Mouse (Mus musculus) limb, embryonic 11.5 days (tissue): ENCODE results near the gene St3gal6. TPM values are rescaled to one million over a fixed set of nuclear protein-coding genes. Genes with fewer than 3 reads are reported as not detected.

ENCODE experiments used
- ATAC-seq: fragments of 200-750 bp; cut with Nextera tagmentation; 2 replicates; pipeline ENCODE4 v1.8.0; 2017; ENCODE audit warnings: low read depth; ENCODE audit not compliant: insufficient number of reproducible peaks, low FRiP score, low TSS enrichment
- DNase-seq: peaks from one replicate; pipeline ENCODE4 v3.0.0-alpha.2; 2015; ENCODE audit warnings: low spot score
- H3K27ac ChIP-seq: fragments of 300-500 bp; sonication (generic); replicated peaks from 2 replicates; pipeline ENCODE4 v1.5.1; 2014; ENCODE audit warnings: low read depth, mild to moderate bottlenecking, low read length
- H3K27me3 ChIP-seq: fragments of 300-500 bp; sonication (generic); 2 replicates; pipeline ENCODE4 v1.6.1; 2014; ENCODE audit warnings: mild to moderate bottlenecking, low read length, mixed read lengths; ENCODE audit not compliant: control insufficient read depth, insufficient read depth
- H3K36me3 ChIP-seq: fragments of 300-500 bp; sonication (generic); 2 replicates; pipeline ENCODE4 v1.6.1; 2014; ENCODE audit warnings: mild to moderate bottlenecking, low read length, moderate library complexity, mixed read lengths; ENCODE audit not compliant: control insufficient read depth, insufficient read depth
- H3K4me1 ChIP-seq: fragments of 300-500 bp; sonication (generic); 2 replicates; pipeline ENCODE4 v1.6.1; 2014; ENCODE audit warnings: low read length, mixed read lengths; ENCODE audit not compliant: control insufficient read depth, insufficient read depth
- H3K4me2 ChIP-seq: fragments of 300-500 bp; sonication (generic); 2 replicates; pipeline ENCODE4 v1.6.1; 2014; ENCODE audit warnings: low read depth, mild to moderate bottlenecking, moderate library complexity; ENCODE audit not compliant: severe bottlenecking
- H3K4me3 ChIP-seq: fragments of 300-500 bp; sonication (generic); 2 replicates; pipeline ENCODE4 v1.5.1; 2014; ENCODE audit warnings: low read depth, low read length
- H3K9ac ChIP-seq: fragments of 300-500 bp; sonication (generic); 2 replicates; pipeline ENCODE4 v1.6.1; 2014; ENCODE audit warnings: mild to moderate bottlenecking, low read length
- H3K9me3 ChIP-seq: fragments of 300-500 bp; sonication (generic); 2 replicates; pipeline ENCODE4 v1.6.1; 2016; ENCODE audit warnings: low read length; ENCODE audit not compliant: control insufficient read depth
- WGBS: fragments of 180-500 bp; shearing (Covaris S2); extraction: QIAGEN DNeasy Blood & Tissue Kit; methylation state at CpG from one replicate; pipeline ENCODE4 v1.1.7; 2014; 5-methylcytosine and 5-hydroxymethylcytosine counted together
- polyA plus RNA-seq: library from polyadenylated mRNA; unstranded; fragments of >200 nt; fragmentation: Nextera tagmentation; extraction: Ambion mirVana; gene quantifications from 2 replicates; pipeline ENCODE4 v1.2.1, GENCODE M21; 2014

Gene St3gal6
- polyA plus RNA-seq: 9.7 and 14.0 TPM in 2 replicates

DNA sequence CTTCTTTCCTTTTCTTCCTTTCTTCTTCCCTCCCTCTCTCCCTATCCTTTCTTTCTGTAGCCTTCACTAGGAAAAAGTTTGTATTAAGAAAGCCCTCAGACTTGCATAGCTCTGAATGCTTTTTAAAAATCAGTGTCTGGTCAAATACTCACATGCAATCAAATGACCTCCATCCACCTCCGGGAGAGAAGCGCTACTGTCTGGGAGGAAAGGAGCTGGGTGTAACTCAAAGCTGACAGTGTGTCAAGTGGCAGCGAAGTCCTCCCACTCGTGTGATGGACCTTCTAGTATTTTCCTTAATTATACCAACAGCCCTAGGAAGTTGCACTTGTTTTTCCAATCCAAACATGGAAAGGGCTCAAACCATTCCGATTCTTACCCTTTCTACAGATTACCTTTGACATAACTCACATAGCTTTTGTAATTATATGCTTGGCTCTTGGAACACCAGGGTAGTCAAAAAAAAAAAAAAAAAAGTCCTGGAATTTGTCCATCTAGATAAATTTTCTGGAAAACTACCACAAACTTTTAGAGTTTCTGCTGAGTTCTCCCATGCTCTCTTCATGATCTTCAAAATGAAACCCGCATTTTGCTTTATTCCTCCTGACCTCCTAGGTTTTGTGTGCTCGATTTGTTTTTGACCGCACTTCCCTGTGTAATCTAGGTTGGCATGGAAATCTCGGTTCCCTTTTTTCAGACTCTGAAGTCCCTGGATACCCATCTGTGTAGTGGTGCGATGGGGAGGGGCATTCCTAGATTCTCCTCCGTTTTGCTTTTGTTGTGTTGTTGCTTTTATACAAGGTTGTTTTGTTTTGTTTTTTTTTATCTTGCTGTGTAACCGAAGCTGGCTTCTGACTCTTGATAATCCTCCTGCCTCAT lies at the start of gene St3gal6:
Gene St3gal6 (minus strand): TSS at position 272 of the 879 bp plus-strand sequence.
- H3K4me1 ChIP-seq: no peaks in the 10 kb centered on the region
- H3K27me3 ChIP-seq: no peaks in the 10 kb centered on the region
- peak within 1 kb of the TSS; percentile 62 for H3K27ac ChIP-seq
- H3K9ac ChIP-seq: peak within 1 kb of the TSS; percentile 76
- peaks cover 2% of the 10 kb centered on the region; the same call in 1 of the 2 replicates for H3K9me3 ChIP-seq
- 83% methylated on average over 12 of the region's 12 CpGs for WGBS
- no peak for ATAC-seq
- no peaks in the 10 kb centered on the region for H3K36me3 ChIP-seq
- no peak for DNase-seq
- peak within 1 kb of the TSS; percentile 75 for H3K4me3 ChIP-seq
- H3K4me2 ChIP-seq: peak within 1 kb of the TSS; percentile 83

- ATAC-seq (no peak), DNase-seq (no peak)
- Histone ChIP-seq H3K4me3 (no peak overlapping the region), H3K27me3 (no peaks in the 10 kb centered on the region), H3K4me2 (no peak overlapping the region), H3K9me3 (no peaks in the 10 kb centered on the region), H3K27ac (no peak overlapping the region), H3K36me3 (no peaks in the 10 kb centered on the region), H3K4me1 (no peaks in the 10 kb centered on the region), H3K9ac (no peak overlapping the region)
Observed at GRCm38 (mm10) chr16:58570694-58571264, 46.7 kb upstream of the St3gal6 start.

DNA sequence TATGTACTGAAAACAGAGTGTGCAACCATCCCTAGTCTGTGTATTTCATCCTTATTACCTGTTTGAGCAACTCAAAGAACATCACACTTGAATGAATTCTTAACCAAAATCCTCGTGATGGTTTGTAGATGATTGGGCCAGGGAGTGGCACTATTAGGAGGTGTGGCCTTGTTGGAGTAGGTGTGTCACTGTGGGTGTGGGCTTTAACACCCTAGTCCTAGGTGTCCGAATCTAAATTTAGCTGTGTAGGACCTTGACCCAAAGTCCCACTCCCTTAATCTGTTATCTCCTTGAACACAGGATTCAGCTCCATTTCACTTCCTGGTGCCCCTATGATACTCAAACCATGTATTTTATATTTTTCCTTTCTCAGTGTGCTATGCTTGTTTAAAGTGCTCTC lies 37.2 kb upstream of the St3gal6 start:
- H3K27ac ChIP-seq: no peak overlapping the region
- ATAC-seq (no peak), DNase-seq (no peak)
- no peak overlapping the region for H3K4me2 ChIP-seq
- no peaks in the 10 kb centered on the region for H3K36me3 ChIP-seq
- H3K4me3 ChIP-seq: no peak overlapping the region
- no peaks in the 10 kb centered on the region for H3K9me3 ChIP-seq
- H3K4me1 ChIP-seq: no peaks in the 10 kb centered on the region
- H3K9ac ChIP-seq: no peak overlapping the region
- 74% methylated on average over 2 of the region's 2 CpGs for WGBS
- no peaks in the 10 kb centered on the region for H3K27me3 ChIP-seq

- ATAC-seq (no peak), DNase-seq (no peak)
- Histone ChIP-seq H3K4me1 (no peaks in the 10 kb centered on the region), H3K27me3 (no peaks in the 10 kb centered on the region), H3K27ac (no peak overlapping the region), H3K9me3 (no peaks in the 10 kb centered on the region), H3K9ac (no peak overlapping the region), H3K4me2 (no peak overlapping the region), H3K4me3 (no peak overlapping the region), H3K36me3 (no peaks in the 10 kb centered on the region)
- 75% methylated on average over 4 of the region's 4 CpGs for WGBS
Observed at GRCm38 (mm10) chr16:58556067-58556830, 32.2 kb upstream of the St3gal6 start.

DNA sequence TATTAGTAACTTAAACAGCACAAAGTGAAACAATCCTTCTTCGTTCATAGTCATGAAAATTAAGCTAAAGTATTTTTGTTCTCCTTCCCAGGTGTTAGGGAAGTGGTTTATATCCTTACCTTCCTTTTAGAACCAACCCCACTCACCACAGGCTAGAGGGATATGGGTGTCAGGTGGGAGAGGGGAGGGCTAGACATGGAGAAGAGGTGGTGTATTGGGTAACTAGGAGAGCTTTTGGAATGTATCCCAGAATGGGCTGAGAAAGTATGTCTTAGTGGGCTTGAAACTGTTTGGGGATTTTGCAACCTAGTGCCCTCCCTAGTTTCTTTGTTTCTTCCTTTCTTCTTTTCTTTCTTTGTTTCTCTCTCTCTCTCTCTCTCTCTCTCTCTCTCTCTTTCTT lies 30.6 kb upstream of the St3gal6 start:
- H3K9ac ChIP-seq: no peak overlapping the region
- no peaks in the 10 kb centered on the region for H3K27me3 ChIP-seq
- no peaks in the 10 kb centered on the region for H3K9me3 ChIP-seq
- H3K27ac ChIP-seq: no peak overlapping the region
- 72% methylated on average over 1 of the region's 1 CpGs for WGBS
- DNase-seq (no peak), ATAC-seq (no peak)
- no peak overlapping the region for H3K4me2 ChIP-seq
- no peaks in the 10 kb centered on the region for H3K4me1 ChIP-seq
- H3K4me3 ChIP-seq: no peak overlapping the region
- no peaks in the 10 kb centered on the region for H3K36me3 ChIP-seq

- H3K4me2 ChIP-seq: no peak overlapping the region
- no peaks in the 10 kb centered on the region for H3K4me1 ChIP-seq
- DNase-seq (no peak), ATAC-seq (no peak)
- no peaks in the 10 kb centered on the region for H3K36me3 ChIP-seq
- H3K9me3 ChIP-seq: no peaks in the 10 kb centered on the region
- WGBS: 78% methylated on average over 2 of the region's 2 CpGs
- no peak overlapping the region for H3K9ac ChIP-seq
- H3K27me3 ChIP-seq: no peaks in the 10 kb centered on the region
- no peak overlapping the region for H3K4me3 ChIP-seq
- H3K27ac ChIP-seq: no peak overlapping the region
Observed at GRCm38 (mm10) chr16:58548042-58548441, 24.0 kb upstream of the St3gal6 start.

GRCm38 (mm10) chr16:58546128-58546527 lies 22.1 kb upstream of the St3gal6 start:
- no peak overlapping the region for H3K4me3 ChIP-seq
- H3K27me3 ChIP-seq: no peaks in the 10 kb centered on the region
- no peaks in the 10 kb centered on the region for H3K9me3 ChIP-seq
- H3K4me1 ChIP-seq: no peaks in the 10 kb centered on the region
- H3K27ac ChIP-seq: no peak overlapping the region
- DNase-seq (no peak), ATAC-seq (no peak)
- H3K4me2 ChIP-seq: no peak overlapping the region
- WGBS: 72% methylated on average over 1 of the region's 1 CpGs
- no peaks in the 10 kb centered on the region for H3K36me3 ChIP-seq
- no peak overlapping the region for H3K9ac ChIP-seq

GRCm38 (mm10) chr16:58539490-58539889 lies 15.4 kb upstream of the St3gal6 start:
- Histone ChIP-seq H3K4me3 (no peak overlapping the region), H3K36me3 (no peaks in the 10 kb centered on the region), H3K9ac (no peak overlapping the region), H3K9me3 (no peaks in the 10 kb centered on the region), H3K27ac (no peak overlapping the region), H3K4me2 (no peak overlapping the region), H3K4me1 (no peaks in the 10 kb centered on the region), H3K27me3 (no peaks in the 10 kb centered on the region)
- no peak for ATAC-seq
- 90% methylated on average over 1 of the region's 1 CpGs for WGBS
- no peak for DNase-seq
